Comparison of ENCODE assay signal across 9 mouse cellular contexts in the genomic region with DNA sequence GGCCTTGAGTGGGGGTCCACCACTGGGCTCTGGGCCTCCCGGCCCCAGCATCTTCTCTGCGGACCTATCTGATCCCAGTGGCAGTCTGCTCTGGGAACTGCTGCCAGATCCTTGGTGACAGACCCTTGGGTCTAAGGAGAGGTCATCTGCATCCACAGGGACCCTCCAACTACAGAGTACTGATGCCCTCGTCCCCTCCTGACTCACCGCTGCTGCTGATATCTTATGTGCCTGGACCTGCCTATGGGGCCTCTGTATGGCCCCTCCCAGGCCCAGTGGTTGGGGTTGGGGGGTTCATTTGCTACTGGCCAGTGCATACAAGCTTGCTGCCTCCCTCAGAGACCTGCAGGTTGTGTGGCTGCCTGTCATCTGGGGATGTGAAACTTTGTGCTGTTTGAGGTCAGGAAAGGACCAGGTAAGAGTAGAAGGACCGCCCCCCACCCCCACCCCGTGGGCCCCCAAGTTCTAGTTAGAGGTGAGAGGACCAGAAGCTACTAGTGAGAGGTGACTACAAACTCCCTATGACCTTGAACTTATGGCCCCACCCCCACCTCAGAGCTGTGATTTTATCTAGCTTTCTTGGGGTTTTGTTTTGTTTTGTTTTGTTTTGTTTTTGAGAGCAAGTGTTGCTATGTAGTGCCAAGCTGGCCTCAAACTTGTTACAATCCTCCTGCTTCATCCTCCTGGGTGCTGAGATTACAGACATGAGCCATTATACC. TPM values are rescaled to one million over a fixed set of nuclear protein-coding genes. Genes with fewer than 3 reads are reported as not detected.
DNase-seq lines count a peak whose midpoint lies in the region; ATAC-seq and TF ChIP-seq lines count a peak whose summit lies in the region.
"Had no signal": no experiment of that assay in that cellular context is flagged by ENCODE, and none has a peak within 500 bp of the region (broad histone marks: within the 10 kb centered on the region; RNA-seq: fewer than 3 reads in every experiment).

No protein-coding gene starts in this region.

- no peaks in the 10 kb centered on the region for H3K27me3 ChIP-seq in heart, postnatal 0 days (ENCODE audit: control insufficient read depth, insufficient read depth, low read length)
- no peaks in the 10 kb centered on the region for H3K27me3 ChIP-seq in embryonic facial prominence, embryonic 12.5 days
- no peaks in the 10 kb centered on the region for H3K27me3 ChIP-seq in hindbrain, embryonic 13.5 days
- no peaks in the 10 kb centered on the region for H3K27me3 ChIP-seq in midbrain, embryonic 14.5 days (ENCODE audit: control insufficient read depth, insufficient read depth, low read length)

- DNase-seq in heart, postnatal 0 days (ENCODE audit: low spot score) = no peak
- no peak for DNase-seq in heart, postnatal 36 days
- no peak for DNase-seq in midbrain, embryonic 14.5 days
- DNase-seq in embryo, embryonic 10 days (ENCODE audit: low spot score) = no peak

- no peak for ATAC-seq in heart, postnatal 0 days (ENCODE audit: insufficient read depth, low read depth)
- ATAC-seq in embryonic facial prominence, embryonic 12.5 days (ENCODE audit: insufficient number of reproducible peaks, insufficient read depth, low FRiP score, low TSS enrichment) = no peak
- ATAC-seq in hindbrain, embryonic 13.5 days (ENCODE audit: low FRiP score) = no peak
- ATAC-seq in midbrain, embryonic 14.5 days (ENCODE audit: low FRiP score, low TSS enrichment) = no peak
- no peak for ATAC-seq in granulocyte monocyte progenitor cell, adult 5-6 weeks (replicated peaks; ENCODE audit: poor library complexity, severe bottlenecking)
- no peak for ATAC-seq in monocyte, adult 5-6 weeks (replicated peaks; ENCODE audit: insufficient number of reproducible peaks, low FRiP score, low TSS enrichment, poor library complexity, severe bottlenecking)

- 0 out of 2 replicates have a peak, but pooled peaks cover 6% of the 10 kb centered on the region for H3K36me3 ChIP-seq in heart, postnatal 0 days (replicated peaks; ENCODE audit: control insufficient read depth, insufficient read depth, low read length)
- no peaks in the 10 kb centered on the region for H3K36me3 ChIP-seq in embryonic facial prominence, embryonic 12.5 days
- no peaks in the 10 kb centered on the region for H3K36me3 ChIP-seq in hindbrain, embryonic 13.5 days
- H3K36me3 ChIP-seq in midbrain, embryonic 14.5 days (ENCODE audit: control insufficient read depth, insufficient read depth, low read length) = no peaks in the 10 kb centered on the region

- no peak overlapping the region for H3K4me2 ChIP-seq in heart, postnatal 0 days (ENCODE audit: low read depth, low read length)
- H3K4me2 ChIP-seq in embryonic facial prominence, embryonic 12.5 days (replicated peaks) = peak overlapping the region; percentile 68
- H3K4me2 ChIP-seq in hindbrain, embryonic 13.5 days = peak overlapping the region; percentile 71
- H3K4me2 ChIP-seq in midbrain, embryonic 14.5 days (ENCODE audit: low read length) = peak overlapping the region; percentile 89

- intact Hi-C loops in heart, postnatal 36 days (cut with DNase I) = no loop called here

- TF ChIP-seq EP300 in heart, postnatal 0 days (IDR thresholded peaks at IDR 0.05; ENCODE audit: low read depth) = no peak

- no peak overlapping the region for H3K4me3 ChIP-seq in heart, postnatal 0 days (ENCODE audit: low read depth, low read length)
- peak overlapping the region; percentile 34; the same call in 1 of the 2 replicates for H3K4me3 ChIP-seq in embryonic facial prominence, embryonic 12.5 days
- peak overlapping the region; percentile 49 for H3K4me3 ChIP-seq in hindbrain, embryonic 13.5 days
- H3K4me3 ChIP-seq in midbrain, embryonic 14.5 days (replicated peaks; ENCODE audit: low read depth, low read length) = peak overlapping the region; percentile 47; the same call in 1 of the 2 replicates

- no peak overlapping the region for H3K9ac ChIP-seq in heart, postnatal 0 days (replicated peaks; ENCODE audit: low read depth, low read length)
- no peak overlapping the region for H3K9ac ChIP-seq in embryonic facial prominence, embryonic 12.5 days
- H3K9ac ChIP-seq in hindbrain, embryonic 13.5 days = peak overlapping the region; percentile 64
- H3K9ac ChIP-seq in midbrain, embryonic 14.5 days (replicated peaks; ENCODE audit: low read length) = no peak overlapping the region

- no peaks in the 10 kb centered on the region for H3K9me3 ChIP-seq in heart, postnatal 0 days (replicated peaks; ENCODE audit: control insufficient read depth, low read length)
- H3K9me3 ChIP-seq in embryonic facial prominence, embryonic 12.5 days = no peaks in the 10 kb centered on the region
- H3K9me3 ChIP-seq in hindbrain, embryonic 13.5 days = no peaks in the 10 kb centered on the region
- no peaks in the 10 kb centered on the region for H3K9me3 ChIP-seq in midbrain, embryonic 14.5 days (ENCODE audit: control insufficient read depth, low read length)

- no peak for TF ChIP-seq CTCF in heart, postnatal 0 days (IDR thresholded peaks at IDR 0.05; ENCODE audit: low read depth)

- 76% methylated on average over 6 of the region's 6 CpGs for WGBS in heart, postnatal 0 days
- WGBS in embryonic facial prominence, embryonic 12.5 days = 71% methylated on average over 6 of the region's 6 CpGs
- 65% methylated on average over 6 of the region's 6 CpGs for whole genome bisulfite sequencing in hindbrain, embryonic 13.5 days
- WGBS in midbrain, embryonic 14.5 days = 74% methylated on average over 6 of the region's 6 CpGs

- peaks cover 34% of the 10 kb centered on the region for H3K4me1 ChIP-seq in heart, postnatal 0 days (ENCODE audit: control insufficient read depth, insufficient read depth)
- H3K4me1 ChIP-seq in embryonic facial prominence, embryonic 12.5 days = peaks cover 29% of the 10 kb centered on the region
- H3K4me1 ChIP-seq in hindbrain, embryonic 13.5 days (replicated peaks) = peaks cover 40% of the 10 kb centered on the region
- H3K4me1 ChIP-seq in midbrain, embryonic 14.5 days (ENCODE audit: control insufficient read depth, insufficient read depth, low read length) = peaks cover 25% of the 10 kb centered on the region

- 0 out of 2 replicates have a peak overlapping the region, but pooled peaks have one; percentile 40 for H3K27ac ChIP-seq in heart, postnatal 0 days (ENCODE audit: low read depth)
- H3K27ac ChIP-seq in embryonic facial prominence, embryonic 12.5 days = peak overlapping the region; percentile 93
- peak overlapping the region; percentile 90 for H3K27ac ChIP-seq in hindbrain, embryonic 13.5 days
- peak overlapping the region; percentile 81 for H3K27ac ChIP-seq in midbrain, embryonic 14.5 days (replicated peaks; ENCODE audit: low read depth, low read length)

RNA-seq across cellular contexts. Expression of gene Mamstr, which starts 5.3 kb away (rescaled TPM):
- 5.6 and 6.5 TPM in 2 replicates for total RNA-seq in heart, postnatal 0 days (2014; rRNA removed; ENCODE audit: low replicate concordance)
- 7.2 and 7.7 TPM in 2 replicates for polyA plus RNA-seq in heart, postnatal 0 days (2015; fragmentation: Nextera tagmentation; extraction: Ambion mirVana)
- 1 to 10 TPM; 4.3 to 7.5 TPM for total RNA-seq in heart, postnatal 36 days (2021)
- polyA plus RNA-seq in embryonic facial prominence, embryonic 12.5 days (2016; fragmentation: Nextera tagmentation; extraction: Ambion mirVana) = 4.0 and 5.4 TPM in 2 replicates
- polyA plus RNA-seq in hindbrain, embryonic 13.5 days (2015; fragmentation: Nextera tagmentation; extraction: Ambion mirVana) = 3.4 and 4.0 TPM in 2 replicates
- 3.0 and 4.3 TPM in 2 replicates for polyA plus RNA-seq in midbrain, embryonic 14.5 days (2014; fragmentation: Nextera tagmentation; extraction: Ambion mirVana)
- not detected in 2 replicates for total RNA-seq in granulocyte monocyte progenitor cell, adult 5-6 weeks (2014; fragmentation: Nextera tagmentation)
- 0.36 TPM in 1 of 2 replicates, not detected in the other for total RNA-seq in granulocyte monocyte progenitor cell, adult 5-6 weeks (2017)
- 0.19 TPM in 1 of 3 replicates, not detected in the others for total RNA-seq in monocyte, adult 5-6 weeks (2017)
- total RNA-seq: megakaryocyte-erythroid progenitor cell, adult 5-6 weeks had no signal

RNA-seq across cellular contexts. Expression of gene Rasip1, which starts 17.7 kb away (rescaled TPM):
- total RNA-seq in heart, postnatal 0 days (2014; rRNA removed; ENCODE audit: low replicate concordance) = 68.8 and 77.6 TPM in 2 replicates
- 13.7 and 14.3 TPM in 2 replicates for polyA plus RNA-seq in heart, postnatal 0 days (2015; fragmentation: Nextera tagmentation; extraction: Ambion mirVana)
- total RNA-seq in heart, postnatal 36 days (2021) = 10 to 100 TPM; 30.0 to 31.8 TPM
- 16.4 and 16.8 TPM in 2 replicates for polyA plus RNA-seq in embryonic facial prominence, embryonic 12.5 days (2016; fragmentation: Nextera tagmentation; extraction: Ambion mirVana)
- 12.0 and 12.7 TPM in 2 replicates for polyA plus RNA-seq in hindbrain, embryonic 13.5 days (2015; fragmentation: Nextera tagmentation; extraction: Ambion mirVana)
- polyA plus RNA-seq in midbrain, embryonic 14.5 days (2014; fragmentation: Nextera tagmentation; extraction: Ambion mirVana) = 12.3 and 14.9 TPM in 2 replicates
- total RNA-seq in granulocyte monocyte progenitor cell, adult 5-6 weeks (2014; fragmentation: Nextera tagmentation) = 0.15 TPM in 1 of 2 replicates, not detected in the other
- total RNA-seq in granulocyte monocyte progenitor cell, adult 5-6 weeks (2017) = 0.93 TPM in 1 of 2 replicates, not detected in the other
- total RNA-seq in monocyte, adult 5-6 weeks (2017) = 0.11 to 0.48 TPM in 2 of 3 replicates, not detected in the other
- total RNA-seq: megakaryocyte-erythroid progenitor cell, adult 5-6 weeks had no signal

RNA-seq across cellular contexts. Expression of gene Fut2, which starts 21.2 kb away (rescaled TPM):
- total RNA-seq in heart, postnatal 0 days (2014; rRNA removed; ENCODE audit: low replicate concordance) = not detected in 2 replicates
- polyA plus RNA-seq in heart, postnatal 0 days (2015; fragmentation: Nextera tagmentation; extraction: Ambion mirVana) = 1.5 and 1.7 TPM in 2 replicates
- 1 to 10 TPM in 1 of 2 experiments, under 1 TPM in 1; 0.28 to 2.0 TPM for total RNA-seq in heart, postnatal 36 days (2021)
- 0.27 and 0.51 TPM in 2 replicates for polyA plus RNA-seq in embryonic facial prominence, embryonic 12.5 days (2016; fragmentation: Nextera tagmentation; extraction: Ambion mirVana)
- polyA plus RNA-seq in hindbrain, embryonic 13.5 days (2015; fragmentation: Nextera tagmentation; extraction: Ambion mirVana) = 0.09 and 0.38 TPM in 2 replicates
- 0.11 and 0.12 TPM in 2 replicates for polyA plus RNA-seq in midbrain, embryonic 14.5 days (2014; fragmentation: Nextera tagmentation; extraction: Ambion mirVana)
- 0.24 TPM in 1 of 2 replicates, not detected in the other for total RNA-seq in granulocyte monocyte progenitor cell, adult 5-6 weeks (2014; fragmentation: Nextera tagmentation)
- total RNA-seq in granulocyte monocyte progenitor cell, adult 5-6 weeks (2017) = not detected in 2 replicates
- total RNA-seq in monocyte, adult 5-6 weeks (2017) = 1.4 TPM in 1 of 3 replicates, not detected in the others
- total RNA-seq: megakaryocyte-erythroid progenitor cell, adult 5-6 weeks had no signal

RNA-seq across cellular contexts. Expression of gene Izumo1, which starts 23.4 kb away (rescaled TPM):
- 0.53 TPM in 1 of 2 replicates, not detected in the other for total RNA-seq in heart, postnatal 0 days (2014; rRNA removed; ENCODE audit: low replicate concordance)
- 0.11 and 0.23 TPM in 2 replicates for polyA plus RNA-seq in heart, postnatal 0 days (2015; fragmentation: Nextera tagmentation; extraction: Ambion mirVana)
- total RNA-seq in heart, postnatal 36 days (2021) = under 1 TPM in 1 of 2 experiments, not detected in 1; 0.30 TPM
- 0.10 and 0.23 TPM in 2 replicates for polyA plus RNA-seq in embryonic facial prominence, embryonic 12.5 days (2016; fragmentation: Nextera tagmentation; extraction: Ambion mirVana)
- 0.18 TPM in 1 of 2 replicates, not detected in the other for polyA plus RNA-seq in hindbrain, embryonic 13.5 days (2015; fragmentation: Nextera tagmentation; extraction: Ambion mirVana)
- not detected in 2 replicates for polyA plus RNA-seq in midbrain, embryonic 14.5 days (2014; fragmentation: Nextera tagmentation; extraction: Ambion mirVana)
- not detected in 2 replicates for total RNA-seq in granulocyte monocyte progenitor cell, adult 5-6 weeks (2014; fragmentation: Nextera tagmentation)
- total RNA-seq in granulocyte monocyte progenitor cell, adult 5-6 weeks (2017) = 0.34 TPM in 1 of 2 replicates, not detected in the other
- total RNA-seq in monocyte, adult 5-6 weeks (2017) = not detected in 3 replicates
- total RNA-seq: megakaryocyte-erythroid progenitor cell, adult 5-6 weeks had no signal

RNA-seq across cellular contexts. Expression of gene Fut1, which starts 27.9 kb away (rescaled TPM):
- not detected in 2 replicates for total RNA-seq in heart, postnatal 0 days (2014; rRNA removed; ENCODE audit: low replicate concordance)
- polyA plus RNA-seq in heart, postnatal 0 days (2015; fragmentation: Nextera tagmentation; extraction: Ambion mirVana) = not detected in 2 replicates
- not detected for total RNA-seq in heart, postnatal 36 days (2021)
- 0.56 and 0.61 TPM in 2 replicates for polyA plus RNA-seq in embryonic facial prominence, embryonic 12.5 days (2016; fragmentation: Nextera tagmentation; extraction: Ambion mirVana)
- polyA plus RNA-seq in hindbrain, embryonic 13.5 days (2015; fragmentation: Nextera tagmentation; extraction: Ambion mirVana) = 0.06 TPM in 1 of 2 replicates, not detected in the other
- not detected in 2 replicates for polyA plus RNA-seq in midbrain, embryonic 14.5 days (2014; fragmentation: Nextera tagmentation; extraction: Ambion mirVana)
- not detected in 2 replicates for total RNA-seq in granulocyte monocyte progenitor cell, adult 5-6 weeks (2014; fragmentation: Nextera tagmentation)
- not detected in 2 replicates for total RNA-seq in granulocyte monocyte progenitor cell, adult 5-6 weeks (2017)
- not detected in 3 replicates for total RNA-seq in monocyte, adult 5-6 weeks (2017)
- total RNA-seq: megakaryocyte-erythroid progenitor cell, adult 5-6 weeks had no signal

Comparison
In these comparisons a context has a peak if more than half of its experiments do, and no peak if none do; other contexts are left out.
1. H3K27ac ChIP-seq: peak in every context shown above with its lines; median percentile 93 in embryonic facial prominence, embryonic 12.5 days; 90 in hindbrain, embryonic 13.5 days; 81 in midbrain, embryonic 14.5 days; 40 in heart, postnatal 0 days.
2. RNA of gene Rasip1, which starts 17.7 kb away (total RNA-seq): 68.8 to 77.6 TPM in heart, postnatal 0 days and 30.0 to 31.8 TPM in heart, postnatal 36 days; 0.15 to 0.93 TPM in granulocyte monocyte progenitor cell, adult 5-6 weeks and 0.11 to 0.48 TPM in monocyte, adult 5-6 weeks; every median in the first group is over 10 times any median in the second.